Mouse (Mus musculus) liver, embryonic 15.5 days (tissue): ENCODE data around the gene Pdlim3. TPM values are rescaled to one million over a fixed set of nuclear protein-coding genes. Genes with fewer than 3 reads are reported as not detected.
A peak's percentile ranks its signal among the peaks of the same experiment; 100 is the strongest.

Source experiments
- ATAC-seq: fragments of 200-750 bp; cut with Nextera tagmentation; 2 replicates; pipeline ENCODE4 v1.8.0; 2017; ENCODE audit warnings: moderate number of reproducible peaks, mild to moderate bottlenecking, moderate library complexity; ENCODE audit not compliant: insufficient read depth
- H3K27ac ChIP-seq: fragments of 300-500 bp; sonication (generic); replicated peaks from 2 replicates; pipeline ENCODE4 v1.5.1; 2015; ENCODE audit warnings: mild to moderate bottlenecking, inconsistent platforms
- H3K27me3 ChIP-seq: fragments of 300-500 bp; sonication (generic); 2 replicates; pipeline ENCODE4 v1.6.1; 2015; ENCODE audit warnings: mild to moderate bottlenecking, inconsistent platforms
- H3K36me3 ChIP-seq: fragments of 300-500 bp; sonication (generic); replicated peaks from 2 replicates; pipeline ENCODE4 v1.6.1; 2015; ENCODE audit warnings: moderate library complexity, mild to moderate bottlenecking, inconsistent platforms
- H3K4me1 ChIP-seq: fragments of 300-500 bp; sonication (generic); replicated peaks from 2 replicates; pipeline ENCODE4 v1.6.1; 2015; ENCODE audit warnings: inconsistent platforms
- H3K4me2 ChIP-seq: fragments of 300-500 bp; sonication (generic); 2 replicates; pipeline ENCODE4 v1.6.1; 2015; ENCODE audit warnings: moderate library complexity, mild to moderate bottlenecking, inconsistent platforms
- H3K4me3 ChIP-seq: fragments of 300-500 bp; sonication (generic); replicated peaks from 2 replicates; pipeline ENCODE4 v1.5.1; 2015; ENCODE audit warnings: mild to moderate bottlenecking, inconsistent platforms
- H3K9ac ChIP-seq: fragments of 300-500 bp; sonication (generic); 2 replicates; pipeline ENCODE4 v1.6.1; 2015; ENCODE audit warnings: moderate library complexity, mild to moderate bottlenecking, inconsistent platforms
- H3K9me3 ChIP-seq: fragments of 300-500 bp; sonication (generic); replicated peaks from 2 replicates; pipeline ENCODE4 v1.6.1; 2016; ENCODE audit warnings: inconsistent platforms
- WGBS: fragments of 180-500 bp; shearing (Covaris S2); methylation state at CpG from one replicate; pipeline ENCODE4 v1.1.7; 2015; ENCODE audit warnings: mixed read lengths; ENCODE audit not compliant: insufficient replicate concordance; 5-methylcytosine and 5-hydroxymethylcytosine counted together
- polyA plus RNA-seq: library from polyadenylated mRNA; unstranded; fragments of >200 nt; fragmentation: Nextera tagmentation; extraction: Ambion mirVana; gene quantifications from 2 replicates; pipeline ENCODE4 v1.2.1, GENCODE M21; 2015

Gene Pdlim3
- polyA plus RNA-seq, 1 experiment from 2014 or later = 3.6 TPM

DNA sequence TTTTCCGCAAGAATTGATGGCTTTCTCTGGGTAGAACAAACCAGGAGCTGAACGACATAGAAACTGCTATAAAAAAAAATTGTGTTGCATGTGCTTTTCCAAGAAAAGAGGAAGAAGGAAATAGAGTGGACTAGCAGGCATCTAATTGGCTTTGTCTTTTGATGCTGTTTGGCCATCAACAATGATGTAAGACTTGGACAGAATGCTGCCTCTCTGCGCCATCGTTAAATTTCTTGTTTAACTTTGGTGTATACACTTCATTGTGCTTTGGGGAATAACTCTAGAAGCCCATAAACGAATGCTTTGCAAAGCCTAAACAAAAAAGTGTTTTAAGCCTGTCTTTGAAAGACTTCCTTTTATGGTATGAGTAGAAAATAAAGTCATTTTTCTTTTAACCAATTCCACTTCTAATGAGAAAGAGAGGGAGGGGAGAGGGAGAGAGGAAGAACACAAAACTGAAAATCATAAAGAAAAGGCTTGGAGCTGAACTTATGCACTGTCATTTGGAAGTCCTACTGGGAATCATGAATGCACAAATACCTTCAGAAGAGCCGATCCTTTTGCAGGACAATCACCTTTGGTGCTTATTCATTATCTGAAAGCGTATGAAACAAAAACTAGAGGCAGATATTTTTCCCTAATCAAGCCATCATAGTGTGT lies 20.5 kb downstream of the Pdlim3 start:
- Histone ChIP-seq H3K36me3 (no peaks in the 10 kb centered on the region), H3K27ac (no peak overlapping the region), H3K9me3 (no peaks in the 10 kb centered on the region), H3K4me2 (no peak overlapping the region), H3K4me1 (no peaks in the 10 kb centered on the region), H3K9ac (no peak overlapping the region), H3K4me3 (no peak overlapping the region), H3K27me3 (no peaks in the 10 kb centered on the region)
- no peak for ATAC-seq
- 56% methylated on average over 7 of the region's 7 CpGs for WGBS

DNA sequence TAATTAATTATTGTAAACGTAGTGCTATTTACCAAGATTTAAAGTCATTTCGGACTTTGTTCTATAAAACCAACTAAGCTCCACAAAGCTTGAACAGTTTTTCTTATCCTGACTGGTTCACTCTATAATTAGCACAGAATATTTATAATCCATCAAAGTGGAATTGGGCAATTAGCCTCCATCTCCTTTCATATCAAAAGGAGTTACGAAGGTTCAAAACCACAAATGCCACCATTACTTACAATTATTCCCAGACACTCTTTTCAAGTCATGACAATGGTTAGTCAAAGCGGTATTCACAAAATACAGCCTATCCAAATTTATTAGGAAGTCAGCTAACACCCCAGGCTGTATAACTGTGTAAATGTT lies 21.0 kb downstream of the Pdlim3 start:
- Histone ChIP-seq H3K9me3 (no peaks in the 10 kb centered on the region), H3K4me3 (no peak overlapping the region), H3K4me1 (no peaks in the 10 kb centered on the region), H3K9ac (no peak overlapping the region), H3K36me3 (no peaks in the 10 kb centered on the region), H3K4me2 (no peak overlapping the region), H3K27ac (no peak overlapping the region), H3K27me3 (no peaks in the 10 kb centered on the region)
- WGBS = 67% methylated on average over 4 of the region's 4 CpGs
- ATAC-seq = no peak

- H3K27me3 ChIP-seq = no peaks in the 10 kb centered on the region
- no peaks in the 10 kb centered on the region for H3K9me3 ChIP-seq
- no peak overlapping the region for H3K27ac ChIP-seq
- 81% methylated on average over 11 of the region's 11 CpGs for WGBS
- H3K9ac ChIP-seq = no peak overlapping the region
- no peak for ATAC-seq
- H3K36me3 ChIP-seq = no peaks in the 10 kb centered on the region
- H3K4me1 ChIP-seq = no peaks in the 10 kb centered on the region
- H3K4me3 ChIP-seq = no peak overlapping the region
- no peak overlapping the region for H3K4me2 ChIP-seq
Observed at GRCm38 (mm10) chr8:45913707-45914106, 28.4 kb downstream of the Pdlim3 start.

DNA sequence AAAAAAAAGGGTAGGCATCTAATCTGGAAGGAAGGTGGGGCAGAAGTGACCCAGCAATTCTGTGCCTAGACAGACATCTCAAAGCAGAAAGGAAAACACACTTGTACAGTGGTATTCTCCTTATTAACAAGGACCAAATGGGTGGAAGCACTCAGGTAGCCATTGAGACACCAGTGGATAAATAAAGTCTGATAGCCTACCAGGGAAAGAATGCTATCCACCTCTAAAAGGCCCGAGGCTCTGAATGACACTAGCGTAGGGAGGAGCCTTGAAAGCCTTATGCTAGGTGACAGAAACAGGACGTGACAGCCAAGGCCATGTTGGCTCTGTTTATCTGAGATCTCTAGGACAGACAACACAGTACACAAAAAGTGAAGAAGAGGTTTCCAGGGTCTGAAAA lies 31.2 kb downstream of the Pdlim3 start:
- Histone ChIP-seq H3K27me3 (no peaks in the 10 kb centered on the region), H3K36me3 (no peaks in the 10 kb centered on the region), H3K4me1 (no peaks in the 10 kb centered on the region), H3K4me3 (no peak overlapping the region), H3K4me2 (no peak overlapping the region), H3K27ac (no peak overlapping the region), H3K9me3 (no peaks in the 10 kb centered on the region), H3K9ac (no peak overlapping the region)
- WGBS = 46% methylated on average over 3 of the region's 3 CpGs
- no peak for ATAC-seq

DNA sequence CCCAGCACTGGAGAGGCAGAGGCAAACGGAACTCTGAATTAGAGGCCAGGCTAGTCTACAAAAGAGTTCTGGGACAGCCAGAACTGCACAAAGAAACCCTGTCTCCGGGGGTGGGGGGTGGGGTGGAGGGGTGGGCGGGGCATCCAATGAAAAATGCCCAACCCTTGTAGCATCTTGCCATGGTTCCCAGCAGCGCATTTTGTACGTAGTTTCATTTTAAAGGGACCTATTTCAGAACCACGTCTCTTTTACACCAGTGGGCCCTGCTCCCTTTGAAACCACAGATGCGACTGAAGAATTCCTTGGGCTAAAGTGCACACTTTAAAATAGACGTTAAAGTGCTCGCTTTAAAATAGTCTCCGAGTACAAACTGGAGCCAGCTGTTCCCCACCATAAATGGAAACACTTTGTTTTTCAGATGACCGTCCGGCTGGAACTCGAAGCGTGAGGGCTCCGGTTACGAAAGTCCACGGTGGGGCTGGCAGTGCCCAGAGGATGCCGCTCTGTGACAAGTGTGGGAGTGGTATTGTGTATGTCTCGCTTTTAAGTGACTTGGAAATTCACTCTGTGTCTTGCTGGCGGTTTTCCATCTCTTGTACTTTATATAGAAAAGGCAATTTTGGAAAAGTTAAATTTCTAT lies 31.9 kb downstream of the Pdlim3 start:
- H3K4me3 ChIP-seq = no peak overlapping the region
- no peak overlapping the region for H3K27ac ChIP-seq
- H3K9me3 ChIP-seq = no peaks in the 10 kb centered on the region
- no peak for ATAC-seq
- H3K4me1 ChIP-seq = no peaks in the 10 kb centered on the region
- no peak overlapping the region for H3K4me2 ChIP-seq
- H3K27me3 ChIP-seq = no peaks in the 10 kb centered on the region
- H3K36me3 ChIP-seq = no peaks in the 10 kb centered on the region
- 76% methylated on average over 20 of the region's 20 CpGs for WGBS
- H3K9ac ChIP-seq = no peak overlapping the region

DNA sequence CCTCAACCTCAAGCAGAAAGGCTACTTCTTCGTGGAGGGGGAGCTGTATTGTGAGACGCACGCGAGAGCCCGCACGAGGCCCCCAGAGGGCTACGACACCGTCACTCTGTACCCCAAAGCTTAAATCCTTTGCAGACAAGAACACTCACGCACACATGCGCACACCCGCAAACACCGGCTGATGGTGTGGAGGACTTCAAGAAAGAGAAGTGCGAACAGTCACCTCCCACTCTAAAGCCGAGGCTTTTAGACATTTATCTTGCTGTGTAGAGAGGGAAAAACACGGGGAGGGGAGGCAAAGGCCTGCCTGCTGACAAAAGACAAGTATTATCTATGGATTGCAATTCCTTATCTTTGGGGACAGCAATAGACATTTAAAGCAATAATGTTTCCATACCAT lies 33.6 kb downstream of the Pdlim3 start:
- Histone ChIP-seq H3K4me1 (no peaks in the 10 kb centered on the region), H3K9ac (no peak overlapping the region), H3K27ac (no peak overlapping the region), H3K36me3 (no peaks in the 10 kb centered on the region), H3K4me2 (no peak overlapping the region), H3K27me3 (no peaks in the 10 kb centered on the region), H3K4me3 (no peak overlapping the region), H3K9me3 (no peaks in the 10 kb centered on the region)
- no peak for ATAC-seq
- WGBS = 71% methylated on average over 15 of the region's 15 CpGs

DNA sequence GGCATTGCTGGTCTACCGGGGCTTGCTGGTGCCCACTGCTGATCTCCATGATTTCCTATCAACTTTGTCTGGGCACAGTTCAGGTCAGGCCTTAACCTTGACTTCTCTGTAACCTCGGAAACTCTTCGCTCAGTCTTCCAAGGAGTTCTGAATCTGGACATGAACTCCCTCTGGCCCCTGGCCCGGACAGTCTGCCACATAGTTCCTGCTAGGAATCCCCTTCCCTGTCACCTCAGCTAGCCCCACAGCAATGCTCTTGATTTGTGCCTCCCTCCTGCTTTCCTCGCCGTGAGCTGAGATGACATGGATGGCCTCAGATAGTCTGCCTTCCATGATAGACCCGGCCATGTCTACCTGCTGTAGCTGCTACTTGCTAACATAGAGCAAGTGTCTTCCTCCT lies 35.1 kb downstream of the Pdlim3 start:
- 73% methylated on average over 7 of the region's 7 CpGs for WGBS
- Histone ChIP-seq H3K36me3 (no peaks in the 10 kb centered on the region), H3K4me3 (no peak overlapping the region), H3K9ac (no peak overlapping the region), H3K4me2 (no peak overlapping the region), H3K9me3 (no peaks in the 10 kb centered on the region), H3K4me1 (no peaks in the 10 kb centered on the region), H3K27ac (no peak overlapping the region), H3K27me3 (no peaks in the 10 kb centered on the region)
- no peak for ATAC-seq

DNA sequence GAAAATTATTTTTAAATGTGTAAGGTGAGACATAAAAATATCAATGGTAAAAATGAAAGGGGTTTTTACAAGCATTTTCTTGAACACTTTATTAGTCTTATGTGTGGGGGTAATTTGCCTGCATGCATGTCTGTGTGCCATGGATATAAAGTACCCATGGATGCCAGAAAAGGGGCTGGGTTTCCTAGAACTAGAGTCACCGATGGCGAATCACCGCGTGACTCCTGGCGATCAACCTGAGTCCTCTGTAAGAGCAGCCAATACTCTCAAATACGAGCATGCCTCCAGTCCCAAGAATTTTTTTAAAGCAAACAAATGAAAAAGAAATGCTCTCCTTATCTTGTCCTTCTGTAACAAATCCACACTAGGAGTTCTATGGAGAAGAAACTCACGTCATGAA lies 36.9 kb downstream of the Pdlim3 start:
- no peak overlapping the region for H3K4me3 ChIP-seq
- H3K27ac ChIP-seq = no peak overlapping the region
- ATAC-seq = no peak
- no peak overlapping the region for H3K4me2 ChIP-seq
- no peaks in the 10 kb centered on the region for H3K4me1 ChIP-seq
- H3K36me3 ChIP-seq = no peaks in the 10 kb centered on the region
- H3K9me3 ChIP-seq = no peaks in the 10 kb centered on the region
- H3K27me3 ChIP-seq = no peaks in the 10 kb centered on the region
- 87% methylated on average over 7 of the region's 7 CpGs for WGBS
- H3K9ac ChIP-seq = no peak overlapping the region

DNA sequence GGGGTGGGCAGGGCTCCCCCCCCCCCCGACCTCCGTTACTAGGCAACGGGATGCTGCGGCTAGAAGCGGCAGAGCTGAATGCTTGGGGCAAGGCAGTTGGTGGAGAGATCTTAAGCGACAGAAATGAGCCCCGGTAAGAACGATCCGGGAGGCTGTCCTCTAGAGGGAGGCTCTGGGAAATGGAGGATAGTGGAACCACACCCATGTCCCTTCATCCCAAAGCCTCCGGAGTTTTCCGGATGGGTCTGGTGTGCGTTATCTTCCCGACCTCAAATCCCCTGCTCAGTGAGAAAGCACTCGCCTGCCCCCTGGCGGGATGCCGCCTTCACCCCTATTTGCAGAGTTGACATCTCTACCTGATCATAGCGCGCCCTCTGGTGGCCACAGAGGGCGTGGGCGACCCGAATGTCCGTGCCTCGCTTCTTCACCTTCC lies 49.3 kb downstream of the Pdlim3 start, which contains the start of gene Ccdc110:
Gene Ccdc110, plus strand, starts transcription at position 38 of the 433 bp plus-strand sequence.
- H3K27me3 ChIP-seq = no peaks in the 10 kb centered on the region
- H3K4me1 ChIP-seq = no peaks in the 10 kb centered on the region
- no peak for ATAC-seq
- H3K9me3 ChIP-seq = no peaks in the 10 kb centered on the region
- H3K9ac ChIP-seq = no peak within 1 kb of the TSS
- 6% methylated on average over 23 of the region's 23 CpGs for WGBS
- H3K27ac ChIP-seq = no peak within 1 kb of the TSS
- no peaks in the 10 kb centered on the region for H3K36me3 ChIP-seq
- H3K4me2 ChIP-seq = peak within 1 kb of the TSS; percentile 18
- H3K4me3 ChIP-seq = no peak within 1 kb of the TSS

GRCm38 (mm10) chr8:45936986-45937385 lies 51.7 kb downstream of the Pdlim3 start:
- WGBS = 73% methylated on average over 9 of the region's 9 CpGs
- Histone ChIP-seq H3K9me3 (no peaks in the 10 kb centered on the region), H3K27me3 (no peaks in the 10 kb centered on the region), H3K4me3 (no peak overlapping the region), H3K9ac (no peak overlapping the region), H3K4me1 (no peaks in the 10 kb centered on the region), H3K4me2 (no peak overlapping the region), H3K27ac (no peak overlapping the region), H3K36me3 (no peaks in the 10 kb centered on the region)
- ATAC-seq = no peak

- WGBS = 65% methylated on average over 4 of the region's 4 CpGs
- no peak overlapping the region for H3K27ac ChIP-seq
Observed at GRCm38 (mm10) chr8:45946283-45946682, 61.0 kb downstream of the Pdlim3 start.

GRCm38 (mm10) chr8:45950622-45951021 lies 65.4 kb downstream of the Pdlim3 start:
- no peak overlapping the region for H3K9ac ChIP-seq
- no peaks in the 10 kb centered on the region for H3K27me3 ChIP-seq
- ATAC-seq = no peak
- H3K4me3 ChIP-seq = no peak overlapping the region
- H3K9me3 ChIP-seq = no peaks in the 10 kb centered on the region
- 37% methylated on average over 2 of the region's 2 CpGs for WGBS
- H3K27ac ChIP-seq = no peak overlapping the region
- no peaks in the 10 kb centered on the region for H3K36me3 ChIP-seq
- H3K4me2 ChIP-seq = no peak overlapping the region
- no peaks in the 10 kb centered on the region for H3K4me1 ChIP-seq

More at GRCm38 (mm10) chr8:45946283-45946682, 61.0 kb downstream of the Pdlim3 start:
- H3K4me1 ChIP-seq = no peaks in the 10 kb centered on the region
- H3K4me3 ChIP-seq = no peak overlapping the region
- H3K9me3 ChIP-seq = no peaks in the 10 kb centered on the region
- no peak for ATAC-seq
- no peak overlapping the region for H3K9ac ChIP-seq
- H3K27me3 ChIP-seq = no peaks in the 10 kb centered on the region
- H3K4me2 ChIP-seq = no peak overlapping the region
- H3K36me3 ChIP-seq = no peaks in the 10 kb centered on the region
